Mouse (Mus musculus) layer of hippocampus, adult 18-20 months (tissue): ENCODE measurements around the gene Olfr1495. TPM values are rescaled to one million over a fixed set of nuclear protein-coding genes. Genes with fewer than 3 reads are reported as not detected.
"Not testable (repeated sequence)": the region's sequence is repeated elsewhere in the genome, so short reads cannot be mapped to it uniquely, and the experiment has no call there.

ENCODE experiments used
- DNase-seq, 2 experiments: peaks; one replicate each; pipeline ENCODE4 v3.0.0; 2022; ENCODE audit warnings: low spot score in 2 of 2
- long read RNA-seq: library from polyadenylated mRNA; stranded (forward); transcript quantifications from one replicate; pipeline ENCODE4 v2.0.0, GENCODE M21; 2021
- total RNA-seq, 2 experiments: library from RNA; stranded (reverse); gene quantifications; 2 replicates each; pipeline ENCODE4 v1.2.3; 2021

Gene Olfr1495
- not detected for total RNA-seq
- long read RNA-seq, result 0 reads

DNA sequence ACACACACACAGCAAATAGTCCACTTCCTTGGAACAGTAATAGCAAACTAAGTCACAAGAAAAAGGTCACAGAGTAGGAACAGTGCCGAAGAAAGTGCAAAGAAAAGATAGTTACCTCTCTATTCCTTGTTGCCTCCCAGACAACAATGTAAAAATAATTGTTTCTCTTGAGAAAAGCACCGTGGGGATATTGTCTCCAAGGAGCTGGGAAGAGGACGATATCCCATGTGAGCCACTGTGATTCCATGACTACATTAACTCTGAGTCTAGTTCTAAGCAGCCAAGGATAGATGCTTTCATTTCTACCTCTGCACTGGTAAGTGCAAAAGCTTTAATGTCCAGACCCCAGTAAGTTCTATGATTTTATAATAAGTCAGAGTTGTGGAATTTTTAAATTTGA lies at the start of gene Olfr1495:
TSS of gene Olfr1495 (plus strand) at position 301 of the 400 bp plus-strand sequence.
- DNase-seq, result no peak

GRCm38 (mm10) chr19:13722978-13723377 lies 41.4 kb upstream of the Olfr1495 start, which contains the start of gene Olfr1493-ps1:
Gene Olfr1493-ps1 (plus strand): TSS chr19:13723278.
- DNase-seq, result no peak

- DNase-seq, result no peak
These were observed 25.0 kb upstream of the Olfr1495 start, which contains the start of gene Olfr1494 for GRCm38 (mm10) chr19:13739428-13739827. Gene Olfr1494 (plus strand): TSS chr19:13739728.

GRCm38 (mm10) chr19:13749366-13749765 lies 15.0 kb upstream of the Olfr1495 start:
- DNase-seq, result no peak

- no peak for DNase-seq
These were observed 4.3 kb downstream of the Olfr1495 start for GRCm38 (mm10) chr19:13768565-13769276.

DNA sequence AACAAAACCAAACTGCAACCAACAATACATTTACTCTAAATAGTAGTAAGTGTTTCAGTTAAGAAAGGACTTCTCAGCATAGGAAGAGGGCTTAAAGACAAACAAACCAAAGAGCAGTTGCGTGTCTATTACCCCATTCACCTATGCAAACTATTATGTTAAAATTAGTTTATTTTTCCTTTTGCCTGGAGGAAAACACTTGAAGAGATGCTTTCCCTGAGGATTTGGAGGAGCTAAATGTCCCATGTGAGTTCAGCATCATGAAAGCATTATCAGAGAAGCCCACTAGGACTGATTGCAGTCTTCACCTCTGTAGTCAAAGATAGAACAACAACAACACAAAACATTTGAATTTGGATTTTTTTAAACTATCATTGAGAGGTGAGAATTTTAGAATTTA lies 13.2 kb downstream of the Olfr1495 start, which contains the start of gene Olfr1496:
TSS of gene Olfr1496 (plus strand) at position 301 of the 400 bp plus-strand sequence.
- no peak for DNase-seq

GRCm38 (mm10) chr19:13798102-13798501 lies 33.7 kb downstream of the Olfr1495 start, which contains the start of gene Olfr1497:
Gene Olfr1497 (minus strand): TSS chr19:13798202.
- DNase-seq, result no peak

DNA sequence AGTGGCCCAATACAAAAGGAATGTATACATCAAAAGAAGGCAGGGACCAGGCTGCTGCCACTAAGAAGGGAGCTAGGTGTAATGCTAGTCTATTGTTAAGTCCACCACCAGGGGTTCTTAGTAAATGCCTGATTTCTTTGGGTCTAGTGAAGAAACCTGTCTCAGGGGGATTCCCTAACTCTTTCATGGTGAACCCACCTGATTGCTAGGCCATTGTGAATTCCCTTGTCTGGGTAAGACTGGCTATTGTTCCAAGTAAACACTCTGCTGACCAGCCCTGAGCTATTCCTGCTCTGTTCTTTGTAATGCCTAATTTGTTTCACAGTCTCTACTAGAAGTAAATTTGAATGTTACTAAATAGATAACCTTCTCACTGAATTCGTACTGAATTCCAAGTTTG lies 41.1 kb downstream of the Olfr1495 start:
- not testable (repeated sequence) for DNase-seq

DNA sequence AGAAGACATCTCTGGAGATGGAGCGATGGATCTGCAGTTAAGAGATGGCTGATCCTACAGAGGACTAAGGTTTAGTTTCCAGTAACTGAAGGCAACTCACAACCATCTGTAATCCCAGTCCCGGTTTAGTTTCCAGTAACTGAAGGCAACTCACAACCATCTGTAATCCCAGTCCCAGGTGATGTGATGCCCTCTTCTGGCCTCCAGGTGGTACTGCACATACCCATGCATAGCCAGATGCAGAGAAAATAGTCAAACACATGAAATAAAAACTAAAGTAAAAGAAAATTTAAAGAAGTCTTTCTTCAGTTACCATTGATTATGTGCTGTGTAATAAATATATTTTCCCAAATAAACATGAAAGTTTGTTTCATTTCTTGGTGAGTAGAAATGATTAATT lies 48.4 kb downstream of the Olfr1495 start:
- DNase-seq, result no peak

GRCm38 (mm10) chr19:13818827-13819226 lies 54.4 kb downstream of the Olfr1495 start:
- peak in 1 of 2 experiments; percentile 39 for DNase-seq

DNA sequence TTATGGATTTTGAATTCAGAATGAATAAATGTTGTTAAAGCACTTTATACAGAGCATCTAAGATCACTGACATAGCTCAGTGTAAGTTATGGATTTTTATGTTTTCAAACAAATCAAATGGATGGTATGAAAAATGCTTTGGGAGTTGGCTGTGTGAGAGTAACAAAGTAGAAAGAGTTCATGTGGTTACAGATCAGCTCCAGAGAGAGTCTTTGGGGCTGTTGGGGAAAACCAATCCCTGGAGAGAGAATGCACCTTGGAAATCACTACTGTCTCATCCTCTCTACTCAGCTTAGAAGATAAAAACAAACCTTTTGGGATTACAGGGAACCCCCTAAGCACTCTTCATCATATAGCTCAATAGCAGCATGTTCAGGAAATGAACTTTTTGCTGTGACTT lies 54.9 kb downstream of the Olfr1495 start, which contains the start of gene Olfr1499:
TSS of gene Olfr1499 (minus strand) at position 101 of the 400 bp plus-strand sequence.
- DNase-seq, result no peak

Other genes starting within 250 kb of the Olfr1495 start
- gene Olfr1480, start 236.7 kb upstream of the Olfr1495 start, total RNA-seq, result not detected
- gene Olfr1484, start 181.1 kb upstream of the Olfr1495 start, total RNA-seq, result not detected
- gene Olfr1487, start 147.2 kb upstream of the Olfr1495 start, total RNA-seq, result not detected
- not detected for gene Olfr1489, start 133.0 kb upstream of the Olfr1495 start, total RNA-seq
- not detected for gene Olfr1490, start 113.5 kb upstream of the Olfr1495 start, total RNA-seq
- gene Olfr1491, start 67.3 kb upstream of the Olfr1495 start, total RNA-seq, result not detected
- gene Olfr1493-ps1, start 41.3 kb upstream of the Olfr1495 start, total RNA-seq, result not detected
- gene Olfr1494, start 24.9 kb upstream of the Olfr1495 start, total RNA-seq, result not detected
- not detected for gene Olfr1496, start 13.3 kb downstream of the Olfr1495 start, total RNA-seq
- gene Olfr1497, start 33.6 kb downstream of the Olfr1495 start, total RNA-seq, result not detected
- not detected for gene Olfr1499, start 54.8 kb downstream of the Olfr1495 start, total RNA-seq
- not detected for gene Olfr1500, start 65.9 kb downstream of the Olfr1495 start, total RNA-seq
- gene Olfr1501, start 86.1 kb downstream of the Olfr1495 start, total RNA-seq, result not detected
- gene Olfr1502, start 97.2 kb downstream of the Olfr1495 start, total RNA-seq, result not detected
- not detected for gene Olfr1504, start 133.3 kb downstream of the Olfr1495 start, total RNA-seq
- not detected for gene Olfr1505, start 148.9 kb downstream of the Olfr1495 start, total RNA-seq